Mouse (Mus musculus) hematopoietic stem cell, adult 5-6 weeks (primary cell): Measurements from ENCODE around the gene Clip3. TPM values are rescaled to one million over a fixed set of nuclear protein-coding genes. Genes with fewer than 3 reads are reported as not detected.

ENCODE experiments used
- ATAC-seq, 2 experiments: fragments of 125-278 bp in 1 of 2; replicated peaks in 1 of 2; 2 replicates each; pipeline ENCODE4 v1.8.0; 2016 to 2017; ENCODE audit warnings: inconsistent platforms in 2 of 2, mild to moderate bottlenecking in 2 of 2, moderate number of reproducible peaks in 2 of 2, low read depth in 1 of 2, moderate TSS enrichment in 1 of 2; ENCODE audit not compliant: low FRiP score in 2 of 2, poor library complexity in 2 of 2, severe bottlenecking in 2 of 2, insufficient read depth in 1 of 2, low TSS enrichment in 1 of 2
- total RNA-seq: library from RNA; stranded (forward); fragments of 172-1452, 232-1000 nt; gene quantifications from 2 replicates; pipeline ENCODE4 v1.2.3, GENCODE M21; 2017

Gene Clip3
- total RNA-seq: 4.9 TPM in 1 of 2 replicates, not detected in the other

GRCm38 (mm10) chr7:30291215-30292131 lies at the start of gene Clip3:
Gene Clip3, plus strand, starts transcription at chr7:30291728.
- peak in 1 of 2 experiments; percentile 55; a peak in 1 of 4 replicates for ATAC-seq

GRCm38 (mm10) chr7:30251956-30252954 lies 39.3 kb upstream of the Clip3 start:
- ATAC-seq: no peak

GRCm38 (mm10) chr7:30265041-30265440 lies 26.5 kb upstream of the Clip3 start:
- no peak for ATAC-seq

- no peak for ATAC-seq
Measured at GRCm38 (mm10) chr7:30265531-30265930, 26.0 kb upstream of the Clip3 start.

GRCm38 (mm10) chr7:30265935-30266334 lies 25.6 kb upstream of the Clip3 start:
- no peak for ATAC-seq

- no peak for ATAC-seq
Measured at GRCm38 (mm10) chr7:30266780-30267179, 24.7 kb upstream of the Clip3 start.

- ATAC-seq: no peak
Measured at GRCm38 (mm10) chr7:30269641-30270040, 21.9 kb upstream of the Clip3 start.

GRCm38 (mm10) chr7:30274383-30274782 lies 17.1 kb upstream of the Clip3 start:
- no peak for ATAC-seq

- ATAC-seq: no peak
Measured at GRCm38 (mm10) chr7:30278911-30279310, 12.6 kb upstream of the Clip3 start.

GRCm38 (mm10) chr7:30279536-30279935 lies 12.0 kb upstream of the Clip3 start:
- ATAC-seq: no peak

- peak; percentile 94 to 97 for ATAC-seq
Measured at GRCm38 (mm10) chr7:30279951-30280669, 11.4 kb upstream of the Clip3 start, which contains the start of the genes Thap8 and Wdr62. Gene Thap8, plus strand, starts transcription at chr7:30280094. Gene Wdr62, minus strand, starts transcription at chr7:30280419.

GRCm38 (mm10) chr7:30280670-30281138 lies 10.8 kb upstream of the Clip3 start:
- peak; percentile 51 to 63 for ATAC-seq

- no peak for ATAC-seq
Measured at GRCm38 (mm10) chr7:30281522-30281921, 10.0 kb upstream of the Clip3 start.

GRCm38 (mm10) chr7:30282740-30283139 lies 8.8 kb upstream of the Clip3 start:
- ATAC-seq: no peak

- no peak for ATAC-seq
Measured at GRCm38 (mm10) chr7:30286701-30287410, 4.7 kb upstream of the Clip3 start.

GRCm38 (mm10) chr7:30288046-30288445 lies 3.5 kb upstream of the Clip3 start:
- no peak for ATAC-seq
